ENCODE assay signal across 12 mouse cellular contexts in the genomic region with DNA sequence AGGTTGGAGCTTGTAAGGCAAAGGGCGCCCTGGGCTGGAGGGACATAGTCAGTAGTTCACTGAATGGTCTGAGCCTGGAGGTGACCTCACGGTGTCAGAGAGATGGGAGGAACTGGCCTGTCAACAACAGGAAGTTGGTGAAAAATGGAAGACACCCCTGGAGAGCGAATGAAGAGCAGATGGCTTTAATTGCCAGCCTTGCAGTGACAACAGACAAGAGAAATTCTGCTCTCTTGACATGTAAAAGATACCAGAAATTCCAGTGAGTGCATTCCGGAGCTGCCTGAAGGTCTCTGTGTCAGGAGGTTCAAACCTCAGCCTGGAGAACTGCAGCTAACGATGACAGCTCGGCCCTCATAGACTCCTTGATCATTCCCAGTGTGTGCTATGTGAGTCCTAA.
DNase-seq lines count a peak whose midpoint lies in the region; ATAC-seq lines count a peak whose summit lies in the region.
"Had no signal": no experiment of that assay in that cellular context is flagged by ENCODE, and none has a peak within 500 bp of the region (broad histone marks: within the 10 kb centered on the region; RNA-seq: fewer than 3 reads in every experiment).

No protein-coding gene starts in this region.

- peak overlapping the region; percentile 6; the same call in 1 of the 2 replicates for H3K27ac ChIP-seq in kidney, embryonic 15.5 days
- H3K27ac ChIP-seq: limb, embryonic 10.5 days; neural tube, embryonic 12.5 days had no signal

- H3K9ac ChIP-seq in kidney, embryonic 15.5 days: no peak overlapping the region
- H3K9ac ChIP-seq: neural tube, embryonic 12.5 days had no signal

- no peak overlapping the region for H3K4me3 ChIP-seq in kidney, embryonic 15.5 days (replicated peaks)
- H3K4me3 ChIP-seq: limb, embryonic 10.5 days; neural tube, embryonic 12.5 days had no signal

- H3K36me3 ChIP-seq in kidney, embryonic 15.5 days: no peaks in the 10 kb centered on the region
- H3K36me3 ChIP-seq: limb, embryonic 10.5 days; neural tube, embryonic 12.5 days had no signal

- no peak for ATAC-seq in kidney, embryonic 15.5 days (replicated peaks; ENCODE audit: low FRiP score)

- H3K9me3 ChIP-seq in kidney, embryonic 15.5 days (replicated peaks): no peaks in the 10 kb centered on the region
- H3K9me3 ChIP-seq: limb, embryonic 10.5 days; neural tube, embryonic 12.5 days had no signal

- no peaks in the 10 kb centered on the region for H3K27me3 ChIP-seq in kidney, embryonic 15.5 days
- H3K27me3 ChIP-seq: neural tube, embryonic 12.5 days had no signal

- H3K4me2 ChIP-seq in kidney, embryonic 15.5 days: no peak overlapping the region
- H3K4me2 ChIP-seq: neural tube, embryonic 12.5 days had no signal

- WGBS in kidney, embryonic 15.5 days: 35% methylated on average over 6 of the region's 6 CpGs

- DNase-seq in adrenal gland, postnatal 14 days: peak; percentile 33
- DNase-seq in adrenal gland, postnatal 25 days: no peak
- DNase-seq in 3134 (ENCODE audit: extremely low read depth, insufficient read length, low spot score): peak; percentile 24
- DNase-seq in embryo, embryonic 11.5 days (ENCODE audit: low read depth, low spot score): peak; percentile 27
- DNase-seq in right cerebral cortex, postnatal 14 days: no peak
- no peak for DNase-seq in MN1 (ENCODE audit: low spot score)
- DNase-seq in right cerebral cortex, adult 18-20 months: no peak
- DNase-seq: gastrocnemius, postnatal 25 days; right cerebral cortex, postnatal 25 days had no signal

- H3K4me1 ChIP-seq in kidney, embryonic 15.5 days: peaks cover 23% of the 10 kb centered on the region

Comparison
In these comparisons a context has a peak if more than half of its experiments do, and no peak if none do; other contexts are left out.
1. DNase-seq: peak in adrenal gland, postnatal 14 days (single experiment), 3134 (single experiment) and embryo, embryonic 11.5 days (single experiment); none in adrenal gland, postnatal 25 days (single experiment), right cerebral cortex, postnatal 14 days (single experiment), MN1 (single experiment) and right cerebral cortex, adult 18-20 months (single experiment).